Mouse (Mus musculus) hindbrain, embryonic 14.5 days (tissue): ENCODE data around the gene Gp9. TPM values are rescaled to one million over a fixed set of nuclear protein-coding genes. Genes with fewer than 3 reads are reported as not detected.
A peak's percentile ranks its signal among the peaks of the same experiment; 100 is the strongest.

Experiments used
- ATAC-seq: fragments of 200-750 bp; cut with Nextera tagmentation; 2 replicates; pipeline ENCODE4 v1.8.0; 2017; ENCODE audit warnings: moderate number of reproducible peaks, mild to moderate bottlenecking, moderate TSS enrichment, moderate library complexity; ENCODE audit not compliant: low FRiP score
- DNase-seq: peaks from one replicate; pipeline ENCODE4 v3.0.0-alpha.2; 2015; ENCODE audit warnings: low spot score
- H3K27ac ChIP-seq: fragments of 300-500 bp; sonication (generic); 2 replicates; pipeline ENCODE4 v1.5.1; 2014; ENCODE audit warnings: mild to moderate bottlenecking, moderate library complexity
- H3K27me3 ChIP-seq: fragments of 300-500 bp; sonication (generic); 2 replicates; pipeline ENCODE4 v1.6.1; 2014; ENCODE audit warnings: mild to moderate bottlenecking, low read length, mixed read lengths; ENCODE audit not compliant: control insufficient read depth, insufficient read depth
- H3K36me3 ChIP-seq: fragments of 300-500 bp; sonication (generic); replicated peaks from 2 replicates; pipeline ENCODE4 v1.6.1; 2014; ENCODE audit not compliant: control insufficient read depth, insufficient read depth
- H3K4me1 ChIP-seq: fragments of 300-500 bp; sonication (generic); replicated peaks from 2 replicates; pipeline ENCODE4 v1.6.1; 2014; ENCODE audit warnings: antibody characterized with exemption, low read length, mixed read lengths; ENCODE audit not compliant: control insufficient read depth, insufficient read depth
- H3K4me2 ChIP-seq: fragments of 300-500 bp; sonication (generic); replicated peaks from 2 replicates; pipeline ENCODE4 v1.6.1; 2014; ENCODE audit warnings: mild to moderate bottlenecking, moderate library complexity
- H3K4me3 ChIP-seq: fragments of 300-500 bp; sonication (generic); replicated peaks from 2 replicates; pipeline ENCODE4 v1.5.1; 2014; ENCODE audit warnings: mild to moderate bottlenecking, low read length
- H3K9ac ChIP-seq: fragments of 300-500 bp; sonication (generic); 2 replicates; pipeline ENCODE4 v1.6.1; 2014
- H3K9me3 ChIP-seq: fragments of 300-500 bp; sonication (generic); 2 replicates; pipeline ENCODE4 v1.6.1; 2016; ENCODE audit warnings: low read length; ENCODE audit not compliant: control insufficient read depth
- WGBS: fragments of 180-500 bp; shearing (Covaris S2); extraction: QIAGEN DNeasy Blood & Tissue Kit; methylation state at CpG from one replicate; pipeline ENCODE4 v1.1.7; 2014; 5-methylcytosine and 5-hydroxymethylcytosine counted together
- polyA plus RNA-seq: library from polyadenylated mRNA; unstranded; fragments of >200 nt; fragmentation: Nextera tagmentation; extraction: Ambion mirVana; gene quantifications from 2 replicates; pipeline ENCODE4 v1.2.1, GENCODE M21; 2014

The Gp9 gene
- polyA plus RNA-seq, 1 experiment from 2014 or later = 0.83 TPM

- Histone ChIP-seq H3K4me3 (peak overlapping the region; percentile 57), H3K9ac (peak overlapping the region; percentile 74), H3K4me2 (peak overlapping the region; percentile 74), H3K36me3 (peaks cover 25% of the 10 kb centered on the region), H3K4me1 (peaks cover 12% of the 10 kb centered on the region), H3K27ac (peak overlapping the region; percentile 40; the same call in 1 of the 2 replicates), H3K27me3 (no peaks in the 10 kb centered on the region), H3K9me3 (no peaks in the 10 kb centered on the region)
- 1% methylated on average over 77 of the region's 77 CpGs for WGBS
- DNase-seq (peak; percentile 50), ATAC-seq (peak; percentile 27)
These were observed 33.1 kb downstream of the Gp9 start for GRCm38 (mm10) chr6:87810713-87811669.

- Histone ChIP-seq H3K9me3 (no peaks in the 10 kb centered on the region), H3K27ac (peak within 1 kb of the TSS; percentile 40; the same call in 1 of the 2 replicates), H3K4me3 (peak within 1 kb of the TSS; percentile 57), H3K4me1 (peaks cover 12% of the 10 kb centered on the region), H3K27me3 (no peaks in the 10 kb centered on the region), H3K9ac (peak within 1 kb of the TSS; percentile 74), H3K4me2 (peak within 1 kb of the TSS; percentile 74), H3K36me3 (peaks cover 33% of the 10 kb centered on the region)
- WGBS = 0% methylated on average over 53 of the region's 56 CpGs
- peak; percentile 82 for DNase-seq
- ATAC-seq = peak; percentile 96
These were observed 33.9 kb downstream of the Gp9 start, which contains the start of gene Rab43 for GRCm38 (mm10) chr6:87811675-87812338. TSS of gene Rab43 (minus strand) at chr6:87812164.

GRCm38 (mm10) chr6:87812656-87813055 is 34.8 kb downstream of the Gp9 start:
- no peaks in the 10 kb centered on the region for H3K9me3 ChIP-seq
- no peak overlapping the region for H3K27ac ChIP-seq
- no peaks in the 10 kb centered on the region for H3K27me3 ChIP-seq
- DNase-seq (no peak), ATAC-seq (no peak)
- peaks cover 41% of the 10 kb centered on the region for H3K36me3 ChIP-seq
- peak overlapping the region; percentile 74 for H3K9ac ChIP-seq
- 97% methylated on average over 1 of the region's 1 CpGs for WGBS
- H3K4me1 ChIP-seq = peaks cover 12% of the 10 kb centered on the region
- peak overlapping the region; percentile 57; the same call in 1 of the 2 replicates for H3K4me3 ChIP-seq
- H3K4me2 ChIP-seq = peak overlapping the region; percentile 74

- H3K36me3 ChIP-seq = peaks cover 60% of the 10 kb centered on the region
- DNase-seq = no peak
- H3K4me1 ChIP-seq = peaks cover 12% of the 10 kb centered on the region
- H3K27ac ChIP-seq = no peak overlapping the region
- H3K9ac ChIP-seq = no peak overlapping the region
- no peaks in the 10 kb centered on the region for H3K9me3 ChIP-seq
- ATAC-seq = no peak
- no peak overlapping the region for H3K4me3 ChIP-seq
- H3K4me2 ChIP-seq = no peak overlapping the region
- H3K27me3 ChIP-seq = no peaks in the 10 kb centered on the region
- 94% methylated on average over 5 of the region's 5 CpGs for WGBS
These were observed 36.6 kb downstream of the Gp9 start for GRCm38 (mm10) chr6:87814486-87814885.

GRCm38 (mm10) chr6:87820366-87820765 is 42.5 kb downstream of the Gp9 start:
- Histone ChIP-seq H3K9ac (no peak overlapping the region), H3K27ac (no peak overlapping the region), H3K4me3 (no peak overlapping the region), H3K4me1 (no peaks in the 10 kb centered on the region), H3K27me3 (no peaks in the 10 kb centered on the region), H3K36me3 (peaks cover 100% of the 10 kb centered on the region), H3K9me3 (no peaks in the 10 kb centered on the region), H3K4me2 (no peak overlapping the region)
- ATAC-seq (no peak), DNase-seq (no peak)
- 99% methylated on average over 2 of the region's 2 CpGs for WGBS

Other genes with a start within 250 kb of the Gp9 start
- 2.8 and 3.2 TPM in 2 replicates for gene Arhgap25, start 244.8 kb upstream of the Gp9 start, polyA plus RNA-seq
- 1.7 and 2.7 TPM in 2 replicates for gene Prokr1, start 187.3 kb upstream of the Gp9 start, polyA plus RNA-seq
- gene Aplf, start 105.9 kb upstream of the Gp9 start, polyA plus RNA-seq = 9.9 TPM in 2 replicates
- 6.1 and 8.0 TPM in 2 replicates for gene Efcc1, start 47.2 kb upstream of the Gp9 start, polyA plus RNA-seq
- 7.8 and 15.6 TPM in 2 replicates for gene Rab43, start 34.1 kb downstream of the Gp9 start, polyA plus RNA-seq
- gene Gm45140, start 57.7 kb downstream of the Gp9 start, polyA plus RNA-seq = 1.1 and 5.8 TPM in 2 replicates
- 21.1 and 21.7 TPM in 2 replicates for gene Isy1, start 60.7 kb downstream of the Gp9 start, polyA plus RNA-seq
- gene Cnbp, start 73.0 kb downstream of the Gp9 start, polyA plus RNA-seq = 541 and 555 TPM in 2 replicates
- gene Copg1, start 109.7 kb downstream of the Gp9 start, polyA plus RNA-seq = 203 and 213 TPM in 2 replicates
- 36.6 and 38.5 TPM in 2 replicates for gene Hmces, start 135.9 kb downstream of the Gp9 start, polyA plus RNA-seq
- gene H1fx, start 203.6 kb downstream of the Gp9 start, polyA plus RNA-seq = 29.8 and 32.1 TPM in 2 replicates